Mouse (Mus musculus) lung, postnatal 4 days (tissue): ENCODE measurements around the gene Gramd4.
A peak's percentile ranks its signal among the peaks of the same experiment; 100 is the strongest.

ENCODE experiments used
- DNase-seq, 2 experiments: peaks; one replicate each; pipeline ENCODE4 v3.0.0; 2021

The Gramd4 gene

GRCm38 (mm10) chr15:86074171-86074937 lies 16.9 kb downstream of the Gramd4 start:
- peak in 1 of 2 experiments; percentile 74 for DNase-seq

DNA sequence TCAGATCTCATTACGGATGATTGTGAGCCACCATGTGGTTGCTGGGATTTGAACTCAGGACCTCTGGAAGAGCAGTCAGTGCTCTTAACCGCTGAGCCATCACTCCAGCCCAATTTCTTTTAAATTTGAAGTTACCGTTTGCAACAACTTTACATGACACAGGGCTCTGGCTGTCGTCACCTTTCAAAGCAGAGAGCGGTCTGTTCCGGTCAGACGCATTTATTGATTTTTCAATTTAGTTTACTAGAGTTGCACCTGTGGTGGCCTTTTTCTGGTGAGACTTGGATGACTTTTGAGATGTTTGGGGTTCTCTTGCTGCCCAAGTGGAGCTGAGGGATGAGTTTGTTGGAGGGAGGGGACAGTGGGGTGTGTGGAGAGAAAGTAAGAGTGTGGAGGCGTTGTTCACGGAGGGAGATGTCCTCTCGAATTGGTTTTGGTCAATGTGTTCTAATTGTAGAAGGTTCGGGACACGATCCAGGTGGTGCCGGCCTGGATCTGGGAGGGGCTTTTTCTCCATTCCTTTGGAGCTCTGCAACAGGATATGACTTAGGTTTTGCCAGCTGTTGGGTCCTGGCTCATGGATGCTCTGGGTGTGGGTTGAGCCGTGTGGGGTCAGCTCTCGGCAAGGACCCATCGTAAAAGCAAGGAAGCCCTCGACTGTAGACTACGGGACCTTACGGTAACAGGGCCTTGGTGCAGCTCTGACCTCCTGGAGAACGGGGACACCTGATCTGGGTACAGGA lies 18.0 kb downstream of the Gramd4 start:
- DNase-seq = no peak

- no peak for DNase-seq
Observed at GRCm38 (mm10) chr15:86076048-86076315, 18.5 kb downstream of the Gramd4 start.

DNA sequence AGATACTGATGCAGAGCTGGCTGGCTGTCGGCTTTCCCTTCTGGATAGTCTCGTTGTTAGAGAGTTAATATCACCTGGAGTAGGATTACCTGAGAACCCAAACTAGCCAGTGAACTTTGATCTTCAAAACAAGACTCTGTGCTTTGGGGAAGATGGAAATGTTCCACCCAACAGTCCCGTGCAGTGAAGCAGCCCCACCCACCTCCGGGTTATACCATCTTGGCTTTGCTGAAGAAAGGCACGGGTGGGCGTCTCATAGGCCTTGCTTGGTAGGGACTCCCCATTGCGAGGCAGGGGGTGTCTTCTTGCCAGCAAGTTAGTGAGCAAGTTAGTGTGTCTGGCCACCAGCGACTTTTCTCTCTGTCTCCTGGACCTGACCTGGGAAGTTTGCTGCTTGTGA lies 18.9 kb downstream of the Gramd4 start:
- DNase-seq = no peak

DNA sequence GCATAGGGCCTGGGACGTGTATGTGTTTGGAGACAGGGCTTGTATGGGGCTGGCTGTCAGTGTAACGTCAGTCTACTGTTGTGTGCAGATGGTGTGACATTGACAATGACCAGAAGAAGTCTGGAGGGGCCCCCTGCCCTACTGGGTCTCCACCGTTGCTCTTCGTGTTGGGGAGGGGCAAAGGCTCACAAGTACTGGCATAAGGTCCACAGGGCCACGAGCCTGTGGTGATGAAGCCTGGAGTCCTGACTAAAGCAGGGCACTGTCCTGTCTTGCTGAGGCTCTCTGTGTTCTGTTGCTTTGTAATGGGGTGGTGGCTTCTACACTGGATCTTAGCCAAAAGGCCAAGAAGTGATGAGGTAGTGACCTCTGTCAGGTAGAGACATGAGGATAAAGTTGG lies 20.4 kb downstream of the Gramd4 start:
- no peak for DNase-seq

- no peak for DNase-seq
Observed at GRCm38 (mm10) chr15:86078481-86079216, 21.2 kb downstream of the Gramd4 start.

GRCm38 (mm10) chr15:86079467-86079866 lies 22.0 kb downstream of the Gramd4 start:
- DNase-seq = peak in 1 of 2 experiments; percentile 54

- DNase-seq = no peak
Observed at GRCm38 (mm10) chr15:86079876-86080275, 22.4 kb downstream of the Gramd4 start.

GRCm38 (mm10) chr15:86080408-86080807 lies 22.9 kb downstream of the Gramd4 start:
- no peak for DNase-seq

GRCm38 (mm10) chr15:86081654-86082053 lies 24.2 kb downstream of the Gramd4 start:
- DNase-seq = no peak

- DNase-seq = no peak
Observed at GRCm38 (mm10) chr15:86082551-86082961, 25.1 kb downstream of the Gramd4 start.

DNA sequence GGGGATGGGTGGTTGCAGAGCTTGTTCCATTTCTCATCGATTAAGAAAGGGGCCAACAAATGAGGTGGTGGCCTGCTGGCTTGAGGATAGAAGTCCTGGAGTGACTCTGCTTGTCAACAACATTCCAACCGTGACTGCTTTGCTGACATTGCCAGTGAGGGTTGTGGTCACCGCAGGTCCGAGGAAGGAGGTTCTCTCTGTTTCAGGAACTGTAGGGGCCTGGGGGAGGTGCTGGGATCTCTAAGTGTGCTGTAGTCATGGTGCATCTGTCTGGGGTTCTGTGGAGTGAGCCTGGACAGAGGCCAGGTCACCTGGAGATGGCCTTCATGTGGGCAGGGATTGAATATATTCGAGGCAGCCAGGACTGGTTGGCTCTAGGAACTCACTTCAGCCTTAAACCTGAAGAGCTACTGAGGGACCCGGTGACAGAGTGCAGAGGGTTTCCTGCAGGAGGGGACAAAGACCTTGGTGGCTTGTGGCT lies 25.8 kb downstream of the Gramd4 start:
- DNase-seq = no peak

DNA sequence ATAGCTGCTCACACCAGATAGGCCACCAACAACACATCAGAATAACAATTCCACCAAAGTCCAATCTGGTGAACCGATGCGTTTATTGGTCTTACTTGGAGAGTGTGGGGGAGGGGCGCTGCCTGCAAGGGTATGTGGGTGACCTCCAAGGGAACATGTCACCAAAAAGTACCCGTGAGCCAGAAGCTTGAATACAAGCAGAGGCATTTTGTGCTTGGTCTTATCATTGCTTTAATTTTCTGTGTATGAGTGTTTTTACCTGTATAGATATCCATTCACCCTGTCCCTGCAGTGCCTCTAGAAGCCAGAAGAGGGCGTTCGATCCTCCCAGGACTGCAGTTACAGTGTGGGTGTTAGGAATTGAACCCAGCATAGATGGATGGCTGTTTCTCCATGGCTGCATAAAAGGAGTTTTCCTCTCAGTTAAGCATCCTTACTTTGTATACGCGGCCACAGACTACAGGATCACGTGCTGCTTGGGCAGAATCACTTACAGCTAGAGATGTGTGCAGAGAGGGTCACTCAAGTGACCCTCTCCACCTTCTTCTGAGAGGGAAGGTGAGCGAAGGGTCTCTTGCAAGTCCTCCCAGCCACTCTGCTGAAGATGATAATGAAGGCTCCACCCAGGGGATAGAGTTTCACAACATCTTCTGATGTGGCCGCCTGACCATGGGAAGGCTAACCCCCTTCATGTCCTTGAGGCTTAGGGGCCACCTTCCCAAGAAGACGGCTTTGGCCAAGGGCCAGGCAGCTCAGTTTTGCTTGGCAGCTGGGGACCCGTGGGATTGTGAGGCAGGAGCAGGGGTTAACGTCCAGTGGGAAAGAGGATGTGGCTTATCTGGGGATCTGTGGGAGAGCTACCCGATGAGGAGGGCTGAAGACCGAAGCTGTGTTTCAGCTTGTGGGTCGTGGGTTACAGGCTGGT lies 28.1 kb downstream of the Gramd4 start:
- DNase-seq = peak; percentile 71 to 84

DNA sequence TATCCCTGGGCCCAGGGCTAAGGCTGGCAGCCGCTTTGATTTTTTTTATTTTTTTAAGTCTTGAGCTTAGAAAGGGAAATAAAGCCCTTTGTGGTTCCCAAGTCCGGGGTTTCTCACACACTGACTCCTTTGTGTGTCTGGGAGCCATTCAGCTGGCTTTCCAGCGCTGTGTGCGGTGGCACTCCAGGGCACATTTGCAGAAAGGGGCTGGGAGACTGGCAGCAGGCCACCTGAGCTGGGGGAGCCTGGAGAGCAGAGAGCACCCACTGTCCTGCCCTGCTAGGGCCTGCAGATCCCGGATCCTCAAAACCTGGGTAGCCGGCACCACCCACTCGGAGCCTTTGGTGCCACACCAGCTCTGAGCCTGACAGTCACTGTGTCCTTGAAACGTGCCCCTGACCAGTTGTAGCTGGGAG lies 28.8 kb downstream of the Gramd4 start:
- DNase-seq = peak in 1 of 2 experiments; percentile 47

GRCm38 (mm10) chr15:86087591-86088149 lies 30.2 kb downstream of the Gramd4 start:
- no peak for DNase-seq

GRCm38 (mm10) chr15:86088266-86088790 lies 30.8 kb downstream of the Gramd4 start:
- no peak for DNase-seq

- DNase-seq = no peak
Observed at GRCm38 (mm10) chr15:86089091-86089744, 31.7 kb downstream of the Gramd4 start.

GRCm38 (mm10) chr15:86089991-86090529 lies 32.6 kb downstream of the Gramd4 start:
- peak; percentile 75 to 89 for DNase-seq

DNA sequence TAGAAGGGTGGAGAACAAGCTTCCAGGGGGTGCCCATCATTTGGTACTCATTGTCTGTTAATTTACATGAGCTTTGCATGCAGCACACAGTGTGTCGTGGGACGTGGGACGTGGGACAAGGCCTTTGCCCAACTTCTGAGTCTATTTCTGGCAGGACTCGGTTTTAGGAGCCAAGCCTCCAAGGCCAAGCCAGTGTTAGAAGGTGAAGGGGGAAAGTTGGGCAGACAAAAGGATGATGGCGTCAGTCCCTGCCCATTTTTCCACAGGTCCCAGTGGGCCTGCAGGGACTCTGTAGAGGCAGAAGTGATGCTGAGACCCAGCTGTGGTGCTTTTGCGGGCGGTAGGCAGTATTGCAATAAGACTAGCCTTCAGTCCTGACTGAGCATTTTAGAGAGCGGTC lies 33.1 kb downstream of the Gramd4 start:
- no peak for DNase-seq

DNA sequence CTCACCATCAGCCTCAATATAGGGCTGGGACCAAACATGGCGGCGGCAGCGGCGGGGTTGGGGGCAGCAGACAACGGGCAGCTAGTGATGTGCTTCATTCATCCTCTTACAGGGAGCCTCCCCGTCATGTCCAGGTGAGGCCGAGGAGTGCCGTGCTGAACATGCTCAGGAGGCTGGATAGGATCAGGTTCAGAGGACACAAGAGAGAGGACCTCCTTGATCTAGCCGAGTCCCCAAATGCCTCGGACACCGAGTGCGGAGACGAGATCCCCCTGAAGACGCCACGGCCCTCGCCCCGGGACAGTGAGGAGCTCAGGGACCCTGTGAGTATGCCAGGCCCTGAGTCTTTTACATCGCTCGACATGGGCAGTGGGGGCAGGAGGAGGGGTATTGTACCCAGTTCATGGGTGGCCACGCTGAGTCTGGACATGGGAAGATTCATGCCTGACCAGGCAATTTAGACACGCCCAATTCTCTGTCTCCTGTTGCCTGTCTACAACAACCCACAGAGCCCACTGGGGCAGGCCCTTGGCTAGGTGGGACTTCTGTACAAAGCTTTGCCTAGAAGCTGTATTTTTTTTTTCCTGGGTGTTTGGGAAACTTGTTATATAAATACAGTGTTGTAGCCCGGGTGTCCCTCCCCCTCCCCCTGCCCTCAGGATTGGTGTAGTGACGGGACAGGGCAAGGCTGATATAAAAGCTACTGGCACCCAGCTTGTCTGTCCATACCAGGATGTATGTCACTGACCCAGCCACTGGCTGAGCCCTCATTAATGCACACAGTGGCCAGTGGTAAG lies 33.9 kb downstream of the Gramd4 start:
- DNase-seq = no peak
